Mouse (Mus musculus) lung, postnatal 4 days (tissue): ENCODE results near the gene D10Jhu81e.

Source experiments
- DNase-seq, 2 experiments: peaks; one replicate each; pipeline ENCODE4 v3.0.0; 2021

D10Jhu81e gene

DNA sequence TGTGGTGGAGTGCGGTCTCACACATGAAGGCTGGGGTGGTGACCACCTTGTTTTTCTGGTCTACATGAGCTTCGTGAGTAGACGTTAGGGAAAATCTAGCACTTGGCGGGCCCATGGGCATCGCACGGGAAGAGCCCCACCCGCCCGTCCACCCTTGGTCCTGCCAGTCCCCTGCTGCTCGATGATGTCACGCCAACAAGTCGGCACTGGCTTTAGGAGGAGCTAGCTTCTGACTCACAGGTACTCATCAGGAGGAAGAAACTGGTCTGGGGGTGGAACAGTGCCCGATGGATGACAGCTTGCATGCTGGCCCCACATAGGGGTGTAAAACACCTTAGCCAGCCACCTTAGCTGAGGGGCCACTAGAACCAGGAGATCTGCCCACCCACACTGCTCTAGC, 6.9 kb downstream of the D10Jhu81e start:
- no peak for DNase-seq

GRCm38 (mm10) chr10:78161096-78161495, 8.5 kb downstream of the D10Jhu81e start:
- DNase-seq = no peak

DNA sequence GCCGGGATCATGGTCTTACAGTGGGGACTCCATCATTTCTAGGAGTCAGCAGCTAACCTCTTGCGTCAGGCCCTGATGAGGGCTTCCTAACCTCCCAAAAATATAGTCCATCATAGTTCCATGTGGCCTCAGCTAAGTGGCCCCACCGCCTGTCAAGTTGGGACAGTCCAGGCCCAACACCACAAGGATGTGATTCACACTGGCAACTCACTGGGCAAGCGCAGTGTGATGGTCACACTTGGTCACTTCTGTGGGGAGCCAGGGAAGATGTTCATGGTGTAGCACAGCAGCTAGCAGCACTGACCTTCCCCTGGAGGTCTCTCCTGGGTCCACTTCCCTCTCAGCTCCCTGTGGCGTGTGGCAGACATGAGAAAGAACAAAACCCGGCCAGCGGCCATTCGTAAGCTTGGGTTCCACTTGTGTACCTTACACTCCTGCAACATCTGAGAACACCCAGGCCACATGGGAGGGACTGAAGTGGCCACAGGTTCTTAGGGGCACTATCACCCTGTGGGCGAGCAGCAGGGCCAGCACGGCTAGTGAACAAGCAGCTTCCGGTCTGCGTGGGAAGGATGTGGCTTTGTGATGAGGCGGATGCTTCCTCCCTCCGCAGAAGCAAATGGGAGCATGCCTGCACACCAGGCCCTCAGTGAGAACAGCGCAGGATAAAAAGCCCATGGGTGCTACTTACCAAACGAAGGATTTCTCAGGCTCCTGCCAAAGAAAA, 9.1 kb downstream of the D10Jhu81e start:
- DNase-seq = peak in 1 of 2 experiments; percentile 50

GRCm38 (mm10) chr10:78159906-78160305, 9.7 kb downstream of the D10Jhu81e start:
- DNase-seq = peak; percentile 76 to 89

DNA sequence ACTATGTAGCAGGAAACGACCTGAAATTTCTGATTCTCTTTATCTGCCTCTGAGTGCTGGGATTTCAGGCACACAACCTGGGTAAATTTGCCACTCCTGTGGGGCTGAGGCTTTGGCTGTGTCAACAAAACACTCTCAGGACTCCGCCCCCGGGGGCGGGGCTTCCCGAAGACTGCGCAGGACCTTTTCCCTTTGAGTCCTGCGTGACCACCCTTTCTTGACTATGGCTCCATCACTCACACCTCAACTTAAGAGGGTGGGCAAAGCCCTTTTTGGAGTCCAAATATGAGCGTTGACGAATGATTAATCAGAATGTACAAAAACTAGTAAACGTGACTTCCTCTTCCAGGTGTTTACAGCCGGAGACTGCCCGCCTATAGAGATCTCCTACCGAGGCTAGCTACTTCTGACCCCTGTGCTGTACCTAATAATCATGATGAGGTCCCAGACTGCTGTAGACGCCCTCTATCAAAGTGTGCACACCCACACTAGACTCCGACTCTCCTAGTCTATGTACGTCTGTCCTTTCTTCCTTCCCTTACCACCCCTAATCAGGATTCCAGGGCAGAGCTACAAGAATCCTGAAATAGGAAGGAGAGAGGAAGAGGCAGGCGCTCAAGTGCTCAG, 10.2 kb downstream of the D10Jhu81e start:
- peak; percentile 76 to 78 for DNase-seq

DNA sequence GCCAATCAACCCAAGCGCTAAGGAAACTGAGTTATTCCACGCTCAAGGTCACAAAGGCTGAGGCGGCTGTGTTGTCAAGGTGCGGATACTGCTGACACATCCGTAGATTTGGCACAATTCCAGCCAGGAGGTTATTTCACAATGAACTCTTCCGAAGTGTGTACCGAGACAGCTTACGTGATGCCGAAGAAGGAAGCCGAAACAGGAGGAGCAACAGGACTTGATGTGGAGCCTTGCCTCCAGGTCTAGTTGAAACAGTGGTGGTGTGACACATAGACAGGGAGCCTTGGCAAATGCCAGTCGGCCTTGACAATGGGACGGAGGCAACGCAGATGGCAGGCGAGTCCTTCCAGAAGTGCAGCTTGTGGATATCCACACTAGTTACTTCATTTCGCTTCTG, 11.5 kb downstream of the D10Jhu81e start:
- DNase-seq = no peak

GRCm38 (mm10) chr10:78156926-78157325, 12.7 kb downstream of the D10Jhu81e start:
- no peak for DNase-seq

DNA sequence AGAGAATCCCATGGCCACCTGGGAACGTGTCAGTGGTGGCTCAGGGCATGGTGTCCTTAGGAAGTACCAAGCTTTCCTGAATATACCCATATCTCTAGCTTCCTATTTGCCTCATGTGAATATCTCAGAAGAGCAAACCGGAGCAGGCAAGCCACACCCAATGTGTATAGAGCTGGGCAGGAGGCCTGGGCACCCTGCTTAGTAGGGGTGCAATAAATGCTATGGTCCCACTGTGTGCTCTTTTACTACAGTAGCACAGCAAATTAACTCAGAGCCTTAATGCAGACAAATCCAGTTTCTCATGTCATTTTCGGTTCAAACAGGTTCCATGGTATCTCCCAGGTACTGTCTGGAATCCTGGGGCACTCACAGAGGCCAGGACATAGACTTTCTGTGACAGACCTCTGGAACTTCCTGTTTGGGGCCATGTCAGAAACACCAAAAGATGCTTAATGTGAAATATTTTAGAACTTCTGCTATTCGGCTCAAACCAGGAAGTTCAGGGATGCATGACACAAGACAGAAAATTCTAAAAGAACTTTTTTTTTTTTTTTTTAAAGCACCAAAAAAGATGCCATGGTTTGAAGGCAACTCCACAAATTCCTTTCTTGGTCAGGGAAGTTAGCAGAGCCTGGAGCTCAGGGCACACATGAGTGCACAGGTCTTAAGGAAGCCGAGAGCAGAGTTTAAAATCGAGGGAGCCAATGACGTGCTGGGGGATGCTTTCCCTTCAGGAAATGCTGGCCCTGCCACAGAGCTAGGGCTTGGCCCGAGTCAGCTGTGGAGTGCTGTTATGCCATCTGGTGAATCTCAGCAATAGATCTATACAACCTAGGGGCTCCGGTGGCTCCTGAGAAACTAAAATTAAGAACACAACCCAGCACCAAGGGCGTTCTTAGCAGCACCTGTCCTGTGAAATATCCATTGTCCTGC, 20.5 kb downstream of the D10Jhu81e start:
- no peak for DNase-seq

DNA sequence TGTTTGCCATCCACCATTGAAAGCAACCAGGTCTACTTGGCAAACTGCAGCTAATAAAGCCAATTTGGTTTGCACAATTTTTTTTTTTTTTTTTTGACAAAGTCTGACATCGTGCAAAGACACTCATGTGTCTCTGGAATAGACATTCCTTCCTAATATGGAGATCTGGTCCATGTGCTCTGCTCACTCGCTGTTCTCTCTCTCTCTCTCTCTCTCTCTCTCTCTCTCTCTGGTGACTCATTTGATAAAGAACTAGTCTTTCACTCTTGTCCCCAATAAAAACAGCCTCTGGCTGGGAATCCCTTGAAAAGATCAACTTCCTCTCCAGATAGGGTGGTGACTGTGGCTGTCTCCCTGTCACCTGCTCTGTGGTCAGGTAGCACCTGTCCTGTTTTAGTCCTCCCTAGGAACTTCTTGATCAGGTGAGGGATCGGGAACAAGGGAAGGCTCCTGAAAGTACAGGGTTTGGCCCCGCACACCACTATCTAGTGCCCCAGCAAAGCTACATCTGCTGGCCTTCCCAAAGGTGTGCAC, 21.6 kb downstream of the D10Jhu81e start:
- no peak for DNase-seq

DNA sequence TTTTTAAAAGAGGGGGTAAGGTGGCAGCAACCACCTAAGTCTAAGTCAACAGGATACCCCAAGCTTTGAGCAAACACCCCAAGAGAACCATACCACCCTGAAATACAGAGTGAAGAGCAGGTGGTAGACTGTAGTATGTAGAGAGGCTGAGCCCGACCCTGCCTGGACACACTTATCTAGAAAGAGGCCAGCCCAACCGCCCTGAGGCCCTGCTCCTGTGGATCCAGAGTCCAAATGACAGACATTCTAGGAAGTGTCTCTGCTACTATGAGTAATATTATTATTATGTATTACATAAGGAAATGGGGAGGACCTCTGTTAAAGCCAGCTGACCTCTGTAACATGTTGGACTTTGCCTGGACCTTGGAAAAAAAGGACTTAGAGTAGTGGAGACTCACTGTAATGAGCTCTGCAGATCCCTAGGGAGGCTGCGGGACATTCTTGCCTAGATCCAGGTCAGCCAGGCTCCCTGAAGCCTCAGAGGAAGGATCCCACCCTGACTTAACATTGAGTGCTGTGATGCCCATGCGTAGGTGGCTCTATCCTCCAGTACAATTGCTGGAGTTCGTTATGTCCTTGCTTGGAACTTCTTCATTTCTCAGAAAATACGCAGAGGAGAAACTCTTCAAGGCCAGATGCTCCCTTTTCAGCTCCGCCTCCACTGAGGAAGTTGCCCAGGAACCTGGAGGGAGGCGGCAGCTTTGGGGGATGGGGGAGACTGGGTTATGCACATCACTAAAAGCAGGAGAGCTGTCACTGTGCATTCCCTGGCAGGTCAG, 25.7 kb downstream of the D10Jhu81e start:
- DNase-seq = no peak

DNA sequence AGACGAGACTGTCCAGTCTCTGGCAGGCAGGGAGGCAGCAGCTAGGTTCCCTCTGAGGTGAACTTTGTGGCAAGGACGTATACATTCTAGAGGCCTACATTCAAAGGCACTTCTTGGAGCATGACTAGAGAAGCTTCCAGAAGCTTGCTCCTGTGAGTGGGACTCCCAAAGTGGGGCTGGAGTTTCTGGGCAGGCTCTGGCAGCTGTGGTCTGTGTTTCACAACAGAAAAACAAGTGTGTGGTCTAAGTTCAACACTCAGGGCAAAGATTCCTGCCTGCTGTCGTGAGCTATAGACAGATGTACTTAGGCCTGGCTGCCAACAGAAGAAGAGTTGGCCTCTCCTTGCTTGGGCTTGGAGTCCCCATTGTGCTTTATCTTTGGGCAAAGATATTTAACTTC, 28.7 kb downstream of the D10Jhu81e start:
- DNase-seq = peak in 1 of 2 experiments; percentile 62

DNA sequence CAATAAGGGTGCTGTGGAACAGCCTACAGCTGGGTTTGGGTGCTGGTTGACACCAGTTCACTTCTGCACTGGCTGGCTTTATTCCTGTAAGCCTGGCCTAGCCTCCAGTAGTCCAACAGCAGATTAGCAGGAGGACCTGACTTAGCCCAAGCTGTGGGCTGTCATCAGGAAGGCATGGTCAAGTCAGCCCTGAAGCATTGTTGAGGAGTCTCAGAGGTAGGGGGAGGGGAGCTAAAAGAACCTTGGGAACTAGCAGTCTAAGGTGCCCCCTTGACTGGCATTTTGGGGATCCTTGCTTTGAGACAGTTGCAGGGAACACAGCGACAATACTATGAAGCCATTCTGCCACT, 29.4 kb downstream of the D10Jhu81e start:
- DNase-seq = no peak

GRCm38 (mm10) chr10:78139572-78140250, 29.9 kb downstream of the D10Jhu81e start:
- no peak for DNase-seq

GRCm38 (mm10) chr10:78138812-78139523, 30.6 kb downstream of the D10Jhu81e start:
- peak; percentile 64 to 67 for DNase-seq

DNA sequence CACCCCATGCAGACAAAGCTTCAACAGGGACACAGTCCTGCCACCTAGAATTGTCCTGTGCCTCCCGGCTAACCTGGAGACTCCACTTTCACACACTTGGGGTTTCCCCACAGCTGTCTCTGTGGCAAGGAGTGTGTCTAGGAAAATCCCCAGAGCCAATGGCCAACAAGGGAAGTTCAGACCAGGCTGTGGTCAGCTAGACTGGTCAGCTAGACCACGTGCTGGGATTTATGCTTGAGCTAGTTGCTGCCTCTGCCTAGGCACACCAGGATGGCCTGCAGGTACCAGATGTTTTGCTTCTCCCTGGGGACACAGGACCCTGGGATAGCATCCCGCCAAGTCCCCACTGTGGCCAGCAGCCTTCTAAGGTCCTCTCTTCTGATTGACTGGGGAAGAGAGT, 32.4 kb downstream of the D10Jhu81e start:
- no peak for DNase-seq

DNA sequence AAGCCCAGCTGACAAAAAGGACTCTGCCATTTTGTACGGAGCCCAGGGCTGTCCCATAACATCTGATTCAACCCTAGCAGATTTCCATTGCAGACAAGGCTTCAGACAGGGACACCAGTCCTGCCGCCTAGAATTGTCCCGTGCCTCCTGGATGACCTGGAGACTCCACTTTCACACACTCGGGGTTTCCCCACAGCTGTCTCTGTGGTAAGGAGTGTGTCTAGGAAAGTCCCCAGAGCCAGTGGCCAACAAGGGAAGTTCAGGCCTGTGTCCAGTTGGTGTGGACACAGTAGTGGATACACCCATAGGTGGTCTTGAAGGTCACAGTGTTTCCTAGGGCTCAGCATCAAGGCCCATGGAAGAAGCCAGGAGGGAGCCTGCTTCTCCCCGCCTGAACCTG, 33.6 kb downstream of the D10Jhu81e start:
- peak in 1 of 2 experiments; percentile 39 for DNase-seq

DNA sequence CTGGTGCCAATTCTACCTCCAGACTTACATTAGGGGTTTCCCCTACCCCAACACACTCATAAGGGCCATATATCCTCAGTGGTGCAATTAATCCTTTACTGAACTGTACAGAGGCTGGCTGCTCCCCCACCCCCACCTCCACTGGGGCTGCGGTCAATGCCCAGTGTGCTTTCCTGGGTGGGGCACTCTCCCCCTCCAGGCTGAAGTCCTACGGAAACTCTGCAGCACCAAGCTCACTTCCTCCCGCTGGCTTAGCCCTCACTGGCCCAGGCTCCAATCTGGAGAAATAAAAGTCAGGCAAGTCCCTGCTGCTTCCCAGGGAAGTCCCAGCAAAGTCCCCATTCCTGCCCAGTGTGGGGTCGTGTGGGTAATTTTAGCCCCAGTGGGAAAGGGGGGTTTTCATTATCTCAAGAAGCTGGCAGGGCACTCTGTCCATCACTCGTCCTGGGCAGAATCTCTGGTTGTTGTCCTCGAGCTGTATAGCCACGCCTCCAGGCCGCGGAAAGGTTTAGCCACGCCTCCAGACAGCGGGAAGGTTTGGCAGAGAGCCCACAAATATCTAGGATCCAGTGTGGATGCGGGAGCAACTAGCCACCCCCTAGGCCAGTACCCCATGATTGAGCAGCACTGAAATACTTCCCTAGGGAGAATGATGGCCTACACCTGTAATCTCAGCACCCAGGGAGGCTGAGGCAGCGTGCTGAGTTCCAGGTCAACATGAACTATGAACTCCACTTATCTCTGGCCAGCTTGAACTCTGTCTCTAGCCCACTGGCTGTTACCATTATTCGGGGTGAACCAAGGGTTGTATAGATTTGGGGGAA, 34.4 kb downstream of the D10Jhu81e start:
- DNase-seq = peak; percentile 76 to 78

DNA sequence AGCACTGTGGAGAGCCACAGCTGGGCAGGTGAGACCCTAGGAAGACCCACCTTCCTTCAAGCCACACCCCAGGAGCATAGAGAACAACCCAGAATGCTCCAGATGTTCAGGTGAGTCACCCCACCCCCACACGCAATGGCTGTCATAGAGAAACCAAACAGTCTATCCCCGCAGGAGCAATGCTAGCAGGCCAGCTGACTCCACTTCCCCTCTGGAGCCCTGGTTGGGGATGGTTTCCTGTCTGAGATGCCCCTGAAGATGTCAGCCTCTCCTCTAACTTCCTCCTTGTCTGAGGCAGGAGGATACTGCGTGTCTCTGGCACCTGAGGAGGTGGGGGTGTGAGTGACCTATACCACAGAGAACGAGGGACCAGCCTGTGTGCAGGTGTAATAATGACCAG, 35.2 kb downstream of the D10Jhu81e start:
- DNase-seq = peak in 1 of 2 experiments; percentile 37

DNA sequence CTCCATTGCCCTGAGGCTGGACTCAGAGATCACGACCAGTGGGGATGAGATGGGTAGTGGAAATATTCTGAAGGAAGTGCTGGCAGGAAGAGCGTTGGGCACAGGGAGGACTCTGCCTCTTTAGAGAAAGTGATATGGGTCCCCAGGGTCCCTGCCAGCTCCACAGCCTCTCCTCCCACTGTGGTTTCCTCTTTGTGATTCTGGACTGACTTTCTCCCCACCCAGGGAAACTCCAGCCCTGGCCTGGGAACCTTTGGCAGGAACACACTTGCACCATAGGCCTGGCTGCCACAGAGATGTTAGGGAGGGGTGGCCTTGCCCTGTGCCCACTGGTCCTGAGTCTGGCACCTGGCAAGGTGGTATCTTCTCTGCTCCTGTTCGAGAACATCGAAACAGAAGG, 39.6 kb downstream of the D10Jhu81e start:
- no peak for DNase-seq

GRCm38 (mm10) chr10:78129423-78129822, 40.2 kb downstream of the D10Jhu81e start:
- no peak for DNase-seq
